Mouse (Mus musculus): ENCODE measurements around the gene Phlpp1.

DNA sequence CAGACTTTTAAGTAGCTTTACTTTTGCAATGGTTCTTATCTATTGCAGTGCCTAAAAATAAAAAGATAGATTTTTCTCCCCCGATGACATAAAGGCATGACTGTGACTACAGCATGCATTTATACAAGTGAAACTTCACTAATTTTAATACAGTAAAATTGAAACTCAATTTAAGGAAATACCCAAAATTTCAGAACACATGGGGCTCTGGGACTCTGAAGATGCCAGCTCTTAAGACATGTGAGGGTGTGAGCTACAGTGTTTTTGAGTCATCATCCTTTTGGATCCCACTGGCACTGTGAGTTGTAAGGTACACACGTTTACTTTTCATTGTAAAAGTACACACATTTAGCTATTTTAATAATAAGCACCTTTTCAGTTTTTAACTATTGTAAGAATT lies 173.7 kb downstream of the Phlpp1 start:
- TF ChIP-seq CTCF (IDR thresholded peaks at IDR 0.05; ENCODE audit: low read depth) (no peak), EP300 (IDR thresholded peaks at IDR 0.05; ENCODE audit: low read depth) (no peak)
